Mouse (Mus musculus) bone marrow, adult 2 months (tissue): Measurements from ENCODE around the gene Fgf12.

Experiments
- CTCF ChIP-seq: fragments of 200-500 bp; IDR thresholded peaks from 2 replicates; pipeline ENCODE4 v1.5.1; 2011; ENCODE audit warnings: low read length, control low read depth; ENCODE audit not compliant: control insufficient read depth, insufficient read depth
- POLR2A ChIP-seq: fragments of 200-500 bp; IDR thresholded peaks from 2 replicates; pipeline ENCODE4 v1.6.1; 2011; ENCODE audit warnings: low read depth, mild to moderate bottlenecking, control low read depth, low read length, borderline replicate concordance; ENCODE audit not compliant: control insufficient read depth

DNA sequence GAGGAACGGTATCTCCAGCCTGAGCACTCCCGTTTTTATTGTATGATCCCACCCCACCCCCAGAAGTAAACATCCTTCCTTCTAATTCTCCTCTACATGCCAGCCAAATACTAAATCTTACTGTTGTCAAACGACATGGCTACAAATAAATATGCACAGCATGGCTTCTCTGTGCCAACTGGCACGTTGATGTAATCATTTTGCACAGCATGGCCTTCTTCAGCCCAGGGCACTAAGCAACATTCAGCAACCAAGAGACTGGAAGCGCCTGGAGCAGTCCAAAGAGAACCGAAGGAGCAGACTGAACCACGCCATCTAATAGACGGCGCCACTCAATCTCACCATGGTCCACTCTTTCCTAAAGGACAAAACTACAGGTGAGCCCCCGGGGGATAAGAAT lies 100.2 kb downstream of the Fgf12 start:
- TF ChIP-seq CTCF = no peak
- no peak for TF ChIP-seq POLR2A
